Mouse (Mus musculus): ENCODE results near the gene 4930564D02Rik. TPM values are rescaled to one million over a fixed set of nuclear protein-coding genes. Genes with fewer than 3 reads are reported as not detected.
A peak's percentile ranks its signal among the peaks of the same experiment; 100 is the strongest.

Gene 4930564D02Rik
- polyA plus RNA-seq, 1 experiment from 2014 or later, result not detected

- WGBS, result 81% methylated on average over 6 of the region's 6 CpGs
- Histone ChIP-seq H3K9me3 (no peaks in the 10 kb centered on the region), H3K4me3 (no peak overlapping the region), H3K4me2 (no peak overlapping the region), H3K4me1 (peaks cover 7% of the 10 kb centered on the region; the same call in 1 of the 2 replicates), H3K27ac (no peak overlapping the region), H3K27me3 (replicated peaks) (peaks cover 10% of the 10 kb centered on the region; the same call in 1 of the 2 replicates), H3K9ac (no peak overlapping the region), H3K36me3 (replicated peaks) (no peaks in the 10 kb centered on the region)
- ATAC-seq (replicated peaks), result no peak
Measured at GRCm38 (mm10) chr3:105060992-105061391, 5.7 kb upstream of the 4930564D02Rik start.

DNA sequence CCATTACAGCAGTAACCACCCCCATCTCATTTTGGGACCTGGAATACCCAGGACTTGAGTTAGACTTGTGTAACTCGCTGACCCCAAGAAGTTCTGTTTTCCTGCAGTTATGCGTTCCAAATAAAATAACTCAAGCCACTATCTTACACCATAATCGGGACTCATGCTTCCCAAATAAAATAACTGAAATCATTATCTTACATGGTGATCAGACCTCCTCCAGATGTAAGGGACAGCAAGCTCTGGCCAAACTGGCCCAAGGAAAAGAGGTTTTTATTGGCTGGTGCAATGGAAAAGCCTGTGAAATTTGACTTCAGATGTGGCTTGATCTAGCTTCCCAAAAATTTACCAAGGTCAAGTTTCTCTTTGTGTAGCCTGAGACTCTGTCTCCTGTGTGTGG is 5.1 kb upstream of the 4930564D02Rik start:
- Histone ChIP-seq H3K4me2 (no peak overlapping the region), H3K4me1 (peaks cover 7% of the 10 kb centered on the region; the same call in 1 of the 2 replicates), H3K27ac (no peak overlapping the region), H3K9ac (no peak overlapping the region), H3K4me3 (no peak overlapping the region), H3K36me3 (replicated peaks) (no peaks in the 10 kb centered on the region), H3K27me3 (replicated peaks) (peaks cover 10% of the 10 kb centered on the region; the same call in 1 of the 2 replicates), H3K9me3 (no peaks in the 10 kb centered on the region)
- 87% methylated on average over 3 of the region's 3 CpGs for WGBS
- ATAC-seq (replicated peaks), result no peak

GRCm38 (mm10) chr3:105061991-105062390 is 4.7 kb upstream of the 4930564D02Rik start:
- Histone ChIP-seq H3K4me3 (no peak overlapping the region), H3K4me2 (no peak overlapping the region), H3K9me3 (no peaks in the 10 kb centered on the region), H3K9ac (no peak overlapping the region), H3K27ac (no peak overlapping the region), H3K36me3 (replicated peaks) (no peaks in the 10 kb centered on the region), H3K4me1 (peaks cover 7% of the 10 kb centered on the region; the same call in 1 of the 2 replicates), H3K27me3 (replicated peaks) (peaks cover 10% of the 10 kb centered on the region; the same call in 1 of the 2 replicates)
- no peak for ATAC-seq (replicated peaks)
- 53% methylated on average over 1 of the region's 1 CpGs for WGBS

DNA sequence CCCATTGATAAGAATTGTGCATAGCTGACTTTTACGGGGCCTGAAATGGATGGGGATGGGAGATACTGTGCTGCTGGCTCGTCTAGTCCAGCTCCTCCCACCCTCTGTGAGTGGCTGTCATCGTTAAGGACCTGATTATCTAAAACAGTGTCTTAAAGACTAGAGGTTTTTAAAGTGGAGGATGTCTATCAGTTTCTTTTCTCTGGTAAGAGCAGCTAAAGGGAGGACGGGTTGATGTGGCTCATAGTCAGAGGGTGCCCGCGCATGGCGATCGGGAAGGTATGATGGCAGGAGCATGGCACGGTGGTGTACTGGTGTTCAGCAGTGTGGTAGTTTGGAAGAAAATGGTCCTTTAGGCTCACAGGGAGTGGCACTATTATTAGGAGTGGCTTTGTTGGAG is 4.0 kb upstream of the 4930564D02Rik start:
- no peak for ATAC-seq (replicated peaks)
- WGBS, result 86% methylated on average over 9 of the region's 9 CpGs
- H3K4me1 ChIP-seq, result peaks cover 7% of the 10 kb centered on the region; the same call in 1 of the 2 replicates

GRCm38 (mm10) chr3:105070553-105070952 is 3.9 kb downstream of the 4930564D02Rik start:
- H3K4me2 ChIP-seq, result no peak overlapping the region
- H3K4me3 ChIP-seq, result no peak overlapping the region
- H3K27me3 ChIP-seq (replicated peaks), result no peaks in the 10 kb centered on the region
- 81% methylated on average over 8 of the region's 8 CpGs for WGBS
- H3K9me3 ChIP-seq, result no peaks in the 10 kb centered on the region
- H3K36me3 ChIP-seq (replicated peaks), result no peaks in the 10 kb centered on the region
- ATAC-seq (replicated peaks), result no peak
- H3K27ac ChIP-seq, result no peak overlapping the region
- no peak overlapping the region for H3K9ac ChIP-seq
- no peaks in the 10 kb centered on the region for H3K4me1 ChIP-seq

More for the DNA sequence above, 4.0 kb upstream of the 4930564D02Rik start:
- no peaks in the 10 kb centered on the region for H3K36me3 ChIP-seq (replicated peaks)
- no peak overlapping the region for H3K27ac ChIP-seq
- no peaks in the 10 kb centered on the region for H3K9me3 ChIP-seq
- H3K27me3 ChIP-seq (replicated peaks), result peaks cover 10% of the 10 kb centered on the region; the same call in 1 of the 2 replicates
- H3K4me2 ChIP-seq, result no peak overlapping the region
- no peak overlapping the region for H3K4me3 ChIP-seq
- H3K9ac ChIP-seq, result no peak overlapping the region

DNA sequence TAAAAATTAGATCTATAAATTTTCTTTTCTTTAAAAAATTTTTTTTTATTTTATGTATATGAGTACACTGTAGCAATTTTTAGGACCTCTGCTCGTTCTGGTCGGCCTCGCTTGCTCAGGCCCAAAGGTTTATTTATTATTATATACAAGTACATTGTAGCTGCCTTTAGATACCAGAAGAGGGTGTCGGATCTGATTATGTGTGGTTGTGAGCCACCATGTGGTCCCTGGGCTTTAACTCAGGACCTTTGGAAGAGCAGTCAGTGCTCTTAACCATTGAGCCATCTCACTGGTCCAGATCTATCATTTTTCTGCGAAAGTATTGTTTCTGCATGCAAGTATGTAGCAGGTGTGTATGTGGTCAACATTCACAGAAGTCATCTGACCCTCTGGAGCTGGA is 4.6 kb downstream of the 4930564D02Rik start:
- no peak overlapping the region for H3K4me3 ChIP-seq
- H3K27ac ChIP-seq, result no peak overlapping the region
- no peak overlapping the region for H3K9ac ChIP-seq
- no peaks in the 10 kb centered on the region for H3K36me3 ChIP-seq (replicated peaks)
- WGBS, result 94% methylated on average over 5 of the region's 5 CpGs
- H3K4me2 ChIP-seq, result no peak overlapping the region
- ATAC-seq (replicated peaks), result no peak
- no peaks in the 10 kb centered on the region for H3K9me3 ChIP-seq
- no peaks in the 10 kb centered on the region for H3K27me3 ChIP-seq (replicated peaks)
- no peaks in the 10 kb centered on the region for H3K4me1 ChIP-seq

- no peak for ATAC-seq (replicated peaks)
- H3K27ac ChIP-seq, result no peak overlapping the region
Measured at GRCm38 (mm10) chr3:105072536-105072935, 5.9 kb downstream of the 4930564D02Rik start.

DNA sequence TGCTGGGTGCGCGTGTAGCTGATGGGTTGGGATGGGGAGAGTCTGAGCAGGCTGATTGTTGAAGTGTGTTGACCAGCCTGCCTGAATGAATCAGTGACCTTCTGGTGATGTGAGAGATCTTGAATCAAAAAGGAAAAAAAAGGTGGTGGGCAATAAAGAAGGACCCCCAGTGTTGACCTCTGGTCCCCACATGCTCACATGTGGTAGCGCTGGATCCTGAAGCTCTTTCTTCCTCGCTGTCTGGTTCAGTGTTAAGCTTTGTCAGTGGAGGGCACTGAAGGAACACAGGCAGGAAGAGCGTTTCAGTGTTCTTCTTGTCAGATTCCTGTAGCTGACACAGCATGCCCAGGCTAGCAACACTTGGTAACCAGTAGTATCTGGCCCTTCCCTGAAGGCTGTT is 9.2 kb downstream of the 4930564D02Rik start:
- Histone ChIP-seq H3K36me3 (replicated peaks) (no peaks in the 10 kb centered on the region), H3K4me3 (no peak overlapping the region), H3K9ac (no peak overlapping the region), H3K27me3 (replicated peaks) (no peaks in the 10 kb centered on the region), H3K27ac (no peak overlapping the region), H3K4me2 (no peak overlapping the region), H3K9me3 (no peaks in the 10 kb centered on the region), H3K4me1 (0 out of 2 replicates have a peak, but pooled peaks cover 2% of the 10 kb centered on the region)
- WGBS, result 94% methylated on average over 5 of the region's 5 CpGs
- no peak for ATAC-seq (replicated peaks)

More at GRCm38 (mm10) chr3:105072536-105072935, 5.9 kb downstream of the 4930564D02Rik start:
- Histone ChIP-seq H3K9me3 (no peaks in the 10 kb centered on the region), H3K27me3 (replicated peaks) (no peaks in the 10 kb centered on the region), H3K4me2 (no peak overlapping the region), H3K4me3 (no peak overlapping the region), H3K4me1 (no peaks in the 10 kb centered on the region), H3K9ac (no peak overlapping the region), H3K36me3 (replicated peaks) (no peaks in the 10 kb centered on the region)
- whole genome bisulfite sequencing, result 90% methylated on average over 10 of the region's 10 CpGs

GRCm38 (mm10) chr3:105078231-105078826 is 11.7 kb downstream of the 4930564D02Rik start:
- Histone ChIP-seq H3K27me3 (replicated peaks) (no peaks in the 10 kb centered on the region), H3K36me3 (replicated peaks) (no peaks in the 10 kb centered on the region), H3K9ac (no peak overlapping the region), H3K9me3 (no peaks in the 10 kb centered on the region), H3K4me1 (0 out of 2 replicates have a peak, but pooled peaks cover 2% of the 10 kb centered on the region), H3K4me2 (no peak overlapping the region), H3K27ac (no peak overlapping the region), H3K4me3 (no peak overlapping the region)
- ATAC-seq (replicated peaks), result peak; percentile 97
- WGBS, result 20% methylated on average over 7 of the region's 7 CpGs

DNA sequence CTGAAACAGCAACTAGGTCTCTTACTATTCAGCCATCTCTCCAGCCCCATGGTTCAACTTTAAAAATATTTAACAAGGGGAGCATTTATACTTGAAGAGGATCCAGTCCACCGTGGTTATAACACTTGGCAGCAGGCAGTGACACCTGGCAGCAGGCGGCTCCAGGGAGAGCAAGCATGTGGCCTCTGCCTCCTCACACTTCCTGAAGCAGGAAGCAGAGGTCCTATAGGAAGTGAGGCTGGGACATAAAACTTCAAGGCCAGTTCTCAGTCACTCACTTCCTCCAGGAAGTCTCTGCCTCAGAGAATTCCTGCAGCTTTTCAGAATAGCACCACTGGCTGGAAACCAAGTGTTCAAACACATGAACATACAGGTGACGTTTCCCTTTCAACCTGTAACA is 20.7 kb downstream of the 4930564D02Rik start:
- Histone ChIP-seq H3K36me3 (replicated peaks) (no peaks in the 10 kb centered on the region), H3K4me3 (no peak overlapping the region), H3K4me2 (no peak overlapping the region), H3K27me3 (replicated peaks) (no peaks in the 10 kb centered on the region), H3K9ac (no peak overlapping the region), H3K9me3 (no peaks in the 10 kb centered on the region), H3K27ac (no peak overlapping the region), H3K4me1 (no peaks in the 10 kb centered on the region)
- 73% methylated on average over 3 of the region's 3 CpGs for WGBS
- ATAC-seq (replicated peaks), result no peak

DNA sequence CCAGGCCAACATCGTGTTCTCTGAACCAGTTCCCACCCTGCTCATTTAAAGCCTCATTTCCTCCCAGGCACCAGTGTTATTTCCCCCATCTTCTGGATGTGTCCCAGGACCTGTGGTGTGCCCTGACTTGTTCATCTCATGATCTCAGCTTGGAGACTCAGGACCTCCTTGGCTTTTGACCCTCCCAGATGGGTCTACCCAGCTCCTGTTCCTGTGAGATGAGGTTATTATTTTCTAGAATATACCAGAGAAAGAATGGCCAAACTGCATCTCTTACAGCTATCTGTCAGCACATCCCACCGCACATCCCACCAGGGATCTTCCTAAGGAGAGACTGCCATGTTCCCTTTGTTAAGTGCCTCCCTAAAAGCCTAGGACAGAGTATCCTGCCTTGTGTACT is 22.0 kb downstream of the 4930564D02Rik start:
- WGBS, result 91% methylated on average over 2 of the region's 2 CpGs
- Histone ChIP-seq H3K9me3 (no peaks in the 10 kb centered on the region), H3K27me3 (replicated peaks) (no peaks in the 10 kb centered on the region), H3K27ac (no peak overlapping the region), H3K36me3 (replicated peaks) (no peaks in the 10 kb centered on the region), H3K9ac (no peak overlapping the region), H3K4me3 (no peak overlapping the region), H3K4me2 (no peak overlapping the region), H3K4me1 (no peaks in the 10 kb centered on the region)
- no peak for ATAC-seq (replicated peaks)

- no peak for ATAC-seq (replicated peaks)
- Histone ChIP-seq H3K27me3 (replicated peaks) (no peaks in the 10 kb centered on the region), H3K36me3 (replicated peaks) (no peaks in the 10 kb centered on the region), H3K4me1 (no peaks in the 10 kb centered on the region), H3K9ac (no peak overlapping the region), H3K27ac (no peak overlapping the region), H3K4me2 (no peak overlapping the region), H3K4me3 (no peak overlapping the region), H3K9me3 (no peaks in the 10 kb centered on the region)
- 92% methylated on average over 7 of the region's 7 CpGs for WGBS
Measured at GRCm38 (mm10) chr3:105090147-105090546, 23.5 kb downstream of the 4930564D02Rik start.

DNA sequence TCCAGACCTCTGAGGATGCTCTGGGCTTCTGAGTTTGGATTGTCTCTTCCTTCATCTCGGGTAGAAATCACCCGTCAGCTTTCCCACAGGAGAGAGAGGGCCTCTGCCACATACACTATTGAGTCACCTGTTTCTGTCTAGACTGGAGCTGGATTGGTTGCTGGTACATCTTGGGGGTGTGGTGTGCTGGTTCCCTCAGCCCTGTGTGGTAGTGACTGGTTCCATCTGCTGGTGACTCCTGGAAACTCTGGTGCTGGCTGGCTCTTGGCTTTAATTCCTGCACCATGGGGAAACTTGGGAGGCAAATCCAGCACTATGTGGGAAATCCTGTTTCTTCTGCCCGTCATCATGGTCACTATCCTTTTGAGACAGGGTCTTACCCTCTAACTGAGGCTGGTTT is 24.3 kb downstream of the 4930564D02Rik start:
- Histone ChIP-seq H3K4me3 (no peak overlapping the region), H3K9me3 (no peaks in the 10 kb centered on the region), H3K27me3 (replicated peaks) (no peaks in the 10 kb centered on the region), H3K4me1 (no peaks in the 10 kb centered on the region), H3K36me3 (replicated peaks) (no peaks in the 10 kb centered on the region), H3K9ac (no peak overlapping the region), H3K27ac (no peak overlapping the region), H3K4me2 (no peak overlapping the region)
- no peak for ATAC-seq (replicated peaks)
- 39% methylated on average over 3 of the region's 3 CpGs for WGBS

All from midbrain, embryonic 15.5 days (tissue).